Mouse (Mus musculus) forelimb bud, embryonic 11.5 days (tissue): ENCODE data around the gene Astn1.

ENCODE experiments used
- DNase-seq: peaks from one replicate; pipeline ENCODE4 v3.0.0-alpha.2; 2012; ENCODE audit warnings: low read depth, low spot score

Gene Astn1

DNA sequence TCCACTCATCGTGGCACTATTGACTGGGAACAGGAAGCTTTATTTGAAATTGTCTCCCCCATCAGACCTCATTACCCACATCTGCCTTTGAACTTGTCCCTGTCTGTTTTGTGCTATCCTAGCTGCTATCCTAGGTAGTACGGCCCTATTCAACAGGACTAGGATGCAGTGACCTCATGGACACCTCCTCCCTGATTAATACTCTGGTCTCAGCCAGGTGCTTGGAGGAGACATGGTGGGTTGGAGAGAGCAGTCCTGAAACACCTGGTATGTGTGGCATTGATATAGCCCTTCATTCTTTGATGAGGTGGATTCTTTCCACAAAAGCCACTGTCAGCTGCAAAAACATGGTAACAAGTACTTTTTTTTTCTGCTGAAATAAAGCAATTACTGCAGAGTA is 52.1 kb downstream of the Astn1 start:
- DNase-seq = no peak

DNA sequence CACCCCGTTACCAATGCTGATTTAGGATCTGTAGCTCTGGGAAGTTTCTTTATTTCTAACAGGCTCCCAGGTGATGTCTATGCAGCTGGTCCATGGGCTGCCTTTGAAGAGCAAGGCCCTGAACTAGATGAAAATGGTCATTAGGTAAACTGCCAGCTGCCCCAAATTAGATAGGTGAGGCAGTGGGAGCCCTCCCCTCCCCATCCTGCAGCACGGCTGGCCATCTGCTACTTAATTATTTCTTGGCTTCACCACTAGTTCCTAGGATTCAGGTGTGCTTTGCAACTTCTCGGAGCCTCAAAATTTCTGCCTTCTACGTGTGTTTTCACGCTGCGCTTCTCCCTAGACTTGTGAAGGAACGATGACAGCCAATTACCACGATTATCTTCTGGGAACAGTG is 59.4 kb downstream of the Astn1 start:
- no peak for DNase-seq

DNA sequence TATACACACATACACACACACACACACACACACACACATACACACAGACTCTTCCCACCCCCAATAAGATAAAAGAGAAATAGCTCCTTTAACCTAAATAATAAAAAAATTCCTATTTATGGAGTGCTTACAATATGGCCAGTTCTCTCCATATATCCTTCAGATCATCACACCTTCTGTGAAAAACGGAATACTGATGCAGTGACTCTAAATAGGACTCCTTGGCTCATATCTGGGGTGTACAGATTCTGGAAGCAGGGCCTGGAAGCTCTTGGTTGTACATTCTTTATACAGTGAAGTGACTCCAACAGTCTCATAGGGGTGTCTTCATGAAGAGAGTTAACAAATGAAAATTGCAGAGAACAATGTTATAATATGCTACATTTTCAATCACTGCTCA is 60.7 kb downstream of the Astn1 start:
- DNase-seq = no peak

DNA sequence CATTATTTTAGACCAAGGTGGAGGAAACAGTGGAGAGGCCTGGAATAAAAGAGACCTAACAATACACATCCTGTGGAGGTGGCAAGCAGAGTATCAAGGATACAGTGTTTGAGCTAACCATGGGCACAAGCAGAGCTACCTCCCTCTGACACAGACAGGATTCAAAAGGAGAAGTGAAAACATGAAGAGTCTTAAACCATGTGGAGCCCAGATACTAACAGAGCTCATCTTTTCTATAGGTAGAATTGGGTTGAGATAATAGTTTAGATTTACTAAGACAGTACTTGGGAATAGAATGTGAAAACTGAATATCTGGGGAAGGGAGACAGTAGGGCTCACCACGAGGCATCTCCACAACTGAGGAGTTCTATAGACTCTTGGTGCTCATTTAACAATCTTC is 84.0 kb downstream of the Astn1 start:
- no peak for DNase-seq

DNA sequence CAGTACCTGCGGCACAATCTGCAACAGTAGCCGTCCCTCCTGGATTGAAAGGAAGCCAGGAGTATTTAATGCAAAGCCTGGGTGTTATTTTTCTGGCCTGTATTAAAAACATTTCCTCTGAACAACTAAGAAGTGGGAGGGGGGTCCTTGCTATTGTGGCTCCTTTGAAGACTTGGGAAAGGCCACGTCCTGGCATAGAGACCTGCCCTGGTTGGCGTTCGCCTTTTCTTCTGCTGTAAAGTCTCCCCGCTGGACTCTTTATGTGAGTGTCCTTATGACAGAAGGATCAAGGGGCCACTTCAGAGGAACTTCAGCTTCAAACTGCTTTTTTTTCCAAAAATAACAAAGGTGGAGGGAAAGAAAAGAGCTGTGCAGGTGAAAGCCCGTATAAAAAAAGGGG is 85.9 kb downstream of the Astn1 start:
- DNase-seq = no peak

DNA sequence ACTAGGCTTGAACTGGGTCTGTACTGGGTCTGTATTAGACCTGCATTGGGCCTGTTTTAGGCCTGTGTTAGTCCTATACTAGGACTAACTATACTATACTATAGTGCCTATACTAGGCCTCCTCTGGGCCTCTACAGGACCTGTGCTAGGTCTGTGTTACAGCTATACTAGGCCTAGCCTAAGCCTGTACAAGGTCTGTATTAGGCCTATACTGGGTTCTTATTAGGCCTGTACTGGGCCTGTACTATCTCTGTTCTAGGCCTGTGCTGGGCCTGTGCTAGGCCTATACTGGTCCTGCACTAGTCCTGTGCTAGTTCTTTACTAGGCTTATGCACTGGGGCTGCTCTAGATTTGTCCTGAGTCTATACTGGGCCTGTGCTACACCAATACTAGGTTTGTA is 90.6 kb downstream of the Astn1 start:
- no peak for DNase-seq

DNA sequence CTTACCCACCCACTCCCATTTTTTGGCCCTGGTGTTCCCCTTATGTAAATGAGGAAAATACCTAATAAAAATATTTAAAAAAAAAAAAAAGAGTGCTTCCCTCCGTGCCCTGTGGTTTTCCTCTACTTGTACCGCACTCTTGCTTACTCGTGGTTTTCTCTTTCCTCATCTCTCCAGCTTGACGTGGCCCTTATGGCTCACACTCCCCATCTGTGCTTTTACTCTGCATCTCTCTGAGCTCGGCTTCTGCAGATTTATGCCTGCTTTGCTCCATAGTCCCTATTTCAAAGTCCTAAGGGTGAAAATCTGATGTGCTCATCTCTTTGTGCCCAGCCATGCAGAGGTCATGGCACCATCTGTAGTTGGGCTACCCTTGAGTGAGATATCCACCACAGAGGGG is 91.5 kb downstream of the Astn1 start:
- DNase-seq = no peak

DNA sequence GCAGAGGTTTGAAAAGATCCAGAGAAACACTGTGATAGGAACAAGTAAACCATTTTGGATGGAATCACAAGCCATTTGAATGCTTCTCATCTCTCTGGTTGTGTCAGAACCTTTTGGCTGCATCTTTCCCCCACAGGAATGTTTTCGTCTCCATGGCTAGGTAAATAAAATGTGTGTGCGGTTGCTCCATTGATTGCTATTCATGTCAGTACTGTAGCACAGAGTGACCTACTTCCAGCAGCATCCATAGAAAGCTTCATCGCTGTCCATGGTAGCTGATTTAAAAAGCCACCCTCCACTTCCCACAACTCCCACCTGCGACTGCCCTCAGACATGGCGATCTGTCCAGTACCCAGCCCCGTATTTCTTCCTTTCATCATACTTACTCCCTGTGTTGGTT is 101.9 kb downstream of the Astn1 start:
- peak; percentile 59 for DNase-seq

DNA sequence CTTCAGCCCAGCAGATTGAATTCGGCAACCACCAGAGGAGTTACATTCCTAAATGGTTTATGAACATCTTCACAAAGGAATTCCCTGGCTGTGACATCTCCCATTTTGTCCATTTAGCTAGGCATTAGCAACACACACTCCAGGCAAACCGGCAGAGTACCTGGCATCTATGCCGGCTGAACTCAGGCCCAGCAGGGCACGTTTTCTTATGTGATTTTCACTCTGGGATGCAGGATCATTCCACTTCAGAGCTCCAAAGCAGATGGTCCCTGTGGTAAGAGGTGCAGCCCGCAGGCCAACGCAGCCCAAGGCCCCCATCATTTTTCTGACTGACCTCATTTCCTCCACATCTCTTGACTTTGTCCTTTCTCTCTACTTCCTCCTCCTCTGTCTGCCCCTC is 103.2 kb downstream of the Astn1 start:
- no peak for DNase-seq

DNA sequence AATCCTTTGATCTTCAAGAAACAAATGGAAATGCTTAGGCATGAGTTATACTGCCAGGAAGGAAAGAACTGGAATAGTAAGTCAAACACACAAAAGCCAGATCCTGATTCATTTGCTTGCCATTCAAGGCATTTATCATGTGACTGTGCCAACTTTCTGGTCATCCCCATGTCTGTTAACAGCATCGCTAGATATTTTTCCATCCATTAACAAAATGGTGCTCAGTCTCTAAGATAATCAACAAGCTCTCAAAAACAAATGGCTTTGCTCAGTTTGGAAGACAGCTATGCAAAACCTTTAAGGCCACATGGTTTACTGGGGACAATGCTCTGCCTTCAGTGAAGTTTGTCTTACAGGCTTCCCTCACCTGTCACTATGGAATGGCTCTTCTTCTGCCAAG is 115.8 kb downstream of the Astn1 start:
- DNase-seq = no peak

DNA sequence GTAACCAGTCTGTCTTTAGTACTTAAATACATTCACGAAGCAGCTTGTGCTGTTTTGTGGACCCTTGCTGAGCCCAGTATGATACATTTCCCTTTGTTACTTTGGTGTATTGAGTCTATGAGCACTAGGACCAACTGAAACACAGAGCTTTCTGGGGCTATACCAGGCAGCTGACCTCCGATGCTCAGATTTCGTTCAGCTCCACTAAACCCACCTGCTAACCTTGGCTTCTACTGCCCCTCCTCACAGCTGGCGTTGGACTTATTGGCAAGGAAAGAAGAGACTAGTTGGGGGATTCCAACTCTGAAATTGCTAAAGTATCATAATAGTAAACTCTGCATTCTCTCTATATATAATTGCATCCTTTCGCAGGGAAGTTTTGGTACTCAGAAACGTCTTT is 118.2 kb downstream of the Astn1 start:
- no peak for DNase-seq

DNA sequence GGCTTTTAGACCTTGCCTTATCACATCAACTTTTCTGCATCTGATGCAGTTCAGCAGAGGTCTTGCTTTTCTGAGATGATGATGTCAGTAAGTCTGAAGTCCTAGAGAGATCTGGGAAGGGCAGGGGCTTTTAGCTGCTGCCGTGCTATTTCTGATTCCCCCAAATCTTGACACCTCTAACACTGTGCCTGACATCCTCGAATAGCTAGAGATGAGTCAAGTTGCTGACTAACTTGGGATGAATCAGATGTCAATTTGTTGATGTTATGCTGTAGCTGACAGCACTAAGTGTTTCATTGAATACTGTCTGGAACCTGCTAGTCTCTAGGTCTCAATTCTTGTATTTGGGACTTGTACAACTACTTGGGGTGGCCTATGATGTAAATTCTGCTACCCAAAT is 121.7 kb downstream of the Astn1 start:
- no peak for DNase-seq

DNA sequence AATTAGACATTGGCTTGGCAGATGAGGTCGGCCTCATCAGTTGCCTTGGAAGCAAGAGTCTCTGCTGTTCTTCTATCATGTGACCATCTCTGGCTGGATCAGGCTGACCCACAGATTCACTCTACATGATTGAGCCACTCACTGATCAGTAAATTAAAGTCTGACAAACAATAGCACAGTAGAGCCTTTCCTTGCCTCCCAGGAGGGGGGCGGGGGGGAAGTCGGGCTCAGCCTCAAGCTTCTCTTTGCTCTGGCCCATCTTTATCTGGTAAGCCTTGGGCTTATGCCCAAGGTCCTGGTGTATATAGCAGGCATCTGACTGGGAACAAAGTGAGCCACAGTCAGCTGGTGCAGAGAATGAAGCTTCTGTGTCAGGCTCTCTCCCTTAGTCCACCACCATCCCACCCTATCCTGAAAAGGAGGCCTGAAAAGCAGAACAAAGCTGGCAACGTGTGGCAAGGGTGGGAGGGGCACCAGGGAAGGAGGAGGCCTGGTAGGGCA is 127.5 kb downstream of the Astn1 start:
- DNase-seq = no peak

DNA sequence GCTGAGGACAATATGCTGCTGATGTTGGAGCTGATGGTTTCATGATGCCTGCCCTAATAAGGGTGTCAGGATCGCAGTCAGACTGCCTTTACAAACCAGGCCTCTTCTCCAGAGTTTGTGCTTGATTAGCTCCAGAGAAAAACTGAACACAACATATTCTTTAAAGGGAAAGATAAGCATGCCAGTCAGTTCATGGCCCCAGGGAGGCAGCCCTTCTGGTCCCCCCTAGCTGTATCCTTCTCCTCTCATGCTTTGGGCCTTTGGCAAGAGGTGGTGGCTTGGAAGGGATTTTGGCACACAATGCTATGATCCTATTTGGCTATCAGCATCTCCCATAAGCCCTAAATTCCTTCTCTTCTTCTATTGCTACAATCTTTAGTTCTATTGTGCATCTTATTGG is 128.1 kb downstream of the Astn1 start:
- DNase-seq = no peak

DNA sequence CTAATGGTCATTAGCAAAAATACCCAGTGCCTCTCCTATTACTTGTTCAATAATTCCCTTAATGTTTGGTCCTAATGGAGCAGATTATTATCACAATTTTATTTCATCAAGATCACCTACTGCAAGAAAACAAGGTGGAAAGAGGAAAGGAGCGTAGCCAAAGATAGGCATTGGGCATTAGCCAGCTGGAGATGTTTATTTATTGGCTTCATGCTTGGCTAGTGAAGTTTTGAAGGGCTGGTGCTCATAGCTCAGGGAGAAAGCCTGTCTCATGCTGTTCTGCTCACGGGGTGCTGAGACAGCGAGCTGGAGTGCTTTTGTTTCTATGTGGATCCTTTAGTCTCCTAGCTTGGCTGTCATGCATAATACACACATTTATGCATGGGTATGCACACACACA is 131.2 kb downstream of the Astn1 start:
- no peak for DNase-seq

DNA sequence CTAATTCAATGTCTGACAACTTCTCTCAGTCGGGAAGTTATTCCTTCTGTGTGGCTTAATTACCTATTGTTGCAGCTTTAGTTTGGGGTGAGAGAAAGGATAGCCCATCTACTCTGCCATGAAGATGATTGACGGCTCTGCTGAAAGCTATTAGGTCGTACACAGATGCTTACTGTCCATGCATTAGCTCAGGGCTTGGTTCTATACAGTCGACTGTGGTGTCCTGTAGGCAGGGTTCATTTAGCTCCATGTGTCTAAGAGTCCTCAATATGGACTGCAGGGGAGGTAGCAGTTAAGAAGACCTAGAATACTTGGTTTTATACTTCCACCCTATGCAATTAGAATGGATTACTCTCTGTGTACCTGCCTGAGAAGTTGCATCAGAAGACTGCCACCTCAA is 138.1 kb downstream of the Astn1 start:
- no peak for DNase-seq

DNA sequence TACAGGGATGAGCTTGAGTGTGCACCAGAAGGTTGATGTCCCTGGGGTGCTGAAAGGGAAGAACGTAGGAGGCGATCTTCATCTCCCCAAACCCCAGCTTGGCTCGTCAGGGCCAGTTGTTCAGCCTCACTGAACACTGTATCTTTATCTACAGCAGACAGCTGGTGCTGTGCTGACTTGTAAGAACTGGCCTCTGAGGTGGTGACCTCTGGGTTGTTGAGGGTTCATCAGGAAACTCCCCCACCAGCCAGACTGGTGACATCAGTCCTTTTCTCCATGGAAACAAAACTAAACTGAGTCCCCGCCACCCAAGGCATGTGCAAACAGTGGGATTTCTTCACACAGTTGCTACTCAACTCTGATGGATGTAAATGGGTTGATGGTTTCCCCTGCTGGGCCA is 138.9 kb downstream of the Astn1 start:
- no peak for DNase-seq

DNA sequence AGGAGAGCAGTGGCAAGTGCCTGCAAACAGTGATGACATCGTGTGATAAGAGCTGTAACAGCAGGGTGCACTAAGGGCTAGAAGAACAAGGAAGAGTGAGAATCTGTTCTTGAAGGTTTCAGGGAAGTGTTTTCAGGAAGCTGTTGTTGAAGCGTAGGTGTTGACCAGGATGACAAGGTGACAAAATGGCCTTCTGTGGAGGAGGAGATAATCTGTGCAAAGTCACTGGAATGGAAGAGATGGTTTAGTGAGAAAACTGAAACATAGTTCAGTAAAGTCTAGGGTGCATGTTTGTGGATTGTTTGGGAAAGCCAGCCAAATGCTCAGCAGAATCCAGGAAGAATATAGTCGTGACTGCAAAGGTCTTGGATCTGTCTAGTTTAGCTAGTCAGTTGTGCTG is 145.5 kb downstream of the Astn1 start:
- no peak for DNase-seq

DNA sequence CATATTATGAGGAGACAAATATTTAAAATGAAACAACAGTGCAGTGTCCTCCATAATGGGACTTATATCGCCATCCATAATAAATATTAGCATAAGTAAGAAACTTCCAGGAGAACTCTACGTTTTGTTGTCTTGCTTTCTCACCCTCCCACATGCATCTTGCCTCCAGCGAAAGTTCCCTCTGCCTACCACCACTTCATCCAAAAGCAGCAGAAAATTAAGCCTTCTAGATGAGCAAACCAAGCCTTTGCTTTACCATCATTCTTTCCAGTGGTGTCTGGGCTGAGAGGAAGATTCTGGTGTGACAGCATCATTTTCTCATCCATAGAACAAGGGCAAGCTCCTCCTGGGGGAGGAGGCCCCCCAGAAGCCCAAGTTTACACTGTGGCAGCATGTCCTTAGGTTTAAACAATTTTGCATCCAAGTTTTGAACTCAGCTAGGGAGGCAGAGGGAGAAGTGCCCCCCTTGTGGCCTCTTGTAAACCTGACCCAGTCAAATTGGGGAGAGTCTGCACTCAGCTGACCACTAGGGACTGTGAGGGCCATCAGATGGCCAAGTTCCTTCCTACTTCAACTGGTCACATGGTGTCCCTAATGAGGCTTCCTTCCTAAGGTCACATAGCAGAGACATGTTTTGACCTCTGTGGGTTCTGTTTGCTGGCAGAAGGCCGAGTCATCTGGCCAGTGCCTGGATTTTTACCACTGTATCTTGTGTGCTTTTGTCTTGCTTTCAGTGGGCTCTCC is 147.2 kb downstream of the Astn1 start:
- DNase-seq = no peak

DNA sequence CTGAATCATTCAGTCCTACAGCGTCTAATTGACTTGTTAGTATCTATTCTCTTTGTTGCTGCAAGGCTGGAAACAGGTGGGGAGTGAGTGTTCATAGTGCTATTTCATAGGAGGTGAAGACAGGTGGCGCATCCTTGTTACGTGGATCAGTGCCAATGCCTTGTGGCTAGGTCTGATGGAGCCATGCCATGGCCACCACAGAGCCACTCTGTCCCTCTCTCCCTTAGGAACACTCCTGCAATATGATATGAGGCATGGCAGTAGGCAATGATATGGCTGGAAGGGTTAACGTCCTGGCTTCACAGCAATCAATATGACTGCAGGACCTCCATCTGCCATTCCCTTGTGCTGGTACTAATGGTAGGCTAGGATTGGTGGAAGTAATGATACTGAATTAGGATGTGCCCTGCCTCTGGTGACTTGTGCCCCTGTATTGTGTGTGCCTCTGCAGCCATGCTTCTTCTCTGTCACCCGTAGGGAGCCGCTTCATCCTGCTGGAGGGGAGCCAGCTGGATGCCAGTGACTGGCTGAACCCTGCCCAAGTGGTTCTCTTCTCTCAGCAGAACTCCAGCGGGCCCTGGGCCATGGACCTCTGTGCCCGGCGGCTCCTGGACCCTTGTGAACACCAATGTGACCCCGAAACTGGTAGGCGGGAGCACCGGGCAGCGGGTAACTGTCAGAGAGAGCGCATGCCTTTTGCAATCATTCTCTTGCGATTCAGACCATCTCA is 148.6 kb downstream of the Astn1 start:
- DNase-seq = no peak

DNA sequence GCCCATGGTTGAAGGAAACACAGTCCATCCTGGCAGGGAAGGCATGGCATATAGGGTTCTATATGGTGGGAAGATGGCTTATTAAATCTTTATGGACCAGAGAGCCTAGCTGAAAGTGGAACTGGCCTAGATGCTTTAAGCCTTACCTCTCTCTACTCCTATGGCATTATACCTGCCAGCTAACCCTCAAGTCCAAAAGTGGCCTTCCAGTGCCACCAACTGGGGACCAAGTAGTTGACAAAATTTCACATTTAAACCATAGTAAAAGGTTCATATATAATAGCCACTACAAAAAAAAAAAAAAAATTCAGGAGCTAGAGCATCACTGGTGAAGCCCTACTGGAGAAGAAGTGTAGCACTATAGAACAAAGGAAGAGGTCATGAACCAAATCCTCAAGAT is 150.0 kb downstream of the Astn1 start:
- no peak for DNase-seq

DNA sequence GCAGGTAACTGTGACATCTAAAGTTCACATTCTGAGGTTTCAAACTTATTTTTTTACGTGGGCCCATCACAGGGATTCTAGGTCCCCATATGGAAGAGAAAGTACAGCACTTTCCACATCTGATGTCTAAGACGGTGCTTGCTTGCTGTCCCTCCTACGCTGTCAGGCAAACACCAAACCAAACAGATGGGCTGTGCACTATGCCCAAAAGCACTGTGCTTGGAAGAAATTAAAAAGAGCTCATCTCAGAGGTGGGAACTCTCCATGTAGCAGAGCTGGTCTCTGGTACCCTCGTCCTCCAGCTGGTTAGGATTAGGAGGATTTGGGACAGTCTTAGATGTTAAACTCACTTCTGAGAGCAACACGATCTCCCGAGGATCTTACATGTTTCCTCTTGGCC is 150.6 kb downstream of the Astn1 start:
- no peak for DNase-seq

DNA sequence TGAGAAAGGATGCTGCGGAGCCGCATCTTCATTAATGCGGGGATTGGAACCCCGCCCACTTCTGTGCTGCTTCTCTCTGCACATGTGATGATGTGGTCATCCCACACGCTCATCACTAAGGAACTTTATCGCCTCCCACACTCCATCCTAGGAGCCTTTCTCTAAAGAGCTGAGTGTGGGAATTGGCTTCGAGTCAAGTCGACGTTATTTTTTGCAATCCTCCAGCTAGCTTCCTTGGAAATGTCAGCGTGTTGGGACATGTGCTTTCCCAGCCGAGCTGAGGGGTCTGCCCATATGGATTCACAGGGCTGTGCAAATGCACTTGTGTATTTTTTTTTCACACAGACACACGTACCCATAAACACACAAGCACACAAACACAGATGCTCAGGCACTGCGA is 151.5 kb downstream of the Astn1 start:
- DNase-seq = no peak
